Mouse (Mus musculus) adrenal gland (tissue): Measurements from ENCODE around the gene Slc39a5.

Source experiments
- intact Hi-C: fragments of 180-260 bp; cut with DNase I; formaldehyde crosslinking; loops from one replicate; pipeline ENCODE4 v1.15.1; 2025

Slc39a5 gene

GRCm38 (mm10) chr10:128377940-128378448, 23.0 kb downstream of the Slc39a5 start:
- intact Hi-C loops = loop anchor here (5.0 kb wide), 2 partner anchors 34 to 64 kb away; partner anchors contain the start of genes Nabp2 and Rnf41

DNA sequence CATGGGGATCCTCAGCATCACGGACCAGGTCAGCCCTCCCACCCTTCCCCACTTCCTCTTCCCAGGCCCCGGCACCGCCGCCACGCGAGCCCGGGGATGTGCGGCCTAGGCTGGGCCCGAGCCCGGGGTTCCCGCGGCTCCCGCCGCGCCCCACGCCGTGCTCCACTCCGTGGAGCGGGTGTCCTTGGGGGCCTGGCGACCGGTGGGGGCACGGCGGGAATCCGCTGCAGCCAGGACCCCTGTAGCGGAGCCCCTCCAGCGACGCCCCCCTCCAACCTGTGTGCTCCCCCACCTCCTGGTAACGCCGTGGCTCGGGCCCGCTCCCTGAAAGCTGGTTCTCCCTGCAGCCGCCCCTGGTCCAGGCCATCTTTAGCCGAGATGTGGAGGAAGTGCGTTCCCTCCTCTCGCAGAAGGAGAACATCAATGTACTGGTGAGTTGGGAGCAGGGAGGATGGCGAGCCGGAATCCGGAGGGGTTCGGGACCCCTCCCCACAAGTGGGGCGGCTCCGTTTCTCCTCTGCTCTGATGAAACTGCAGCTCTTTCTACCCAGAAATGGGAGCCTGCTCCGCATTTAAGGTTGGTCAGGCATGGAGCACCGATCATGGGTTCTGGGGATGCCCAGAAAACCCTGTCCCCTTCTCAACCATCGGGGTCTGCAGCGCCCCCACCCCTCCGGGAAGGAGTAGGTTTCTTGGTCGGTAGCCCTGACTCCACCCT, 23.6 kb downstream of the Slc39a5 start:
- intact Hi-C loops = loop anchor here (5.0 kb wide), 2 partner anchors 35 to 65 kb away; partner anchors contain the start of genes Nabp2 and Rnf41

- intact Hi-C loops = loop anchor here (5.0 kb wide), 2 partner anchors 36 to 66 kb away; partner anchors contain the start of genes Nabp2 and Rnf41
Measured at GRCm38 (mm10) chr10:128376455-128377211, 24.4 kb downstream of the Slc39a5 start, which contains the start of gene Ankrd52. Gene Ankrd52, plus strand, starts transcription at chr10:128377115.

DNA sequence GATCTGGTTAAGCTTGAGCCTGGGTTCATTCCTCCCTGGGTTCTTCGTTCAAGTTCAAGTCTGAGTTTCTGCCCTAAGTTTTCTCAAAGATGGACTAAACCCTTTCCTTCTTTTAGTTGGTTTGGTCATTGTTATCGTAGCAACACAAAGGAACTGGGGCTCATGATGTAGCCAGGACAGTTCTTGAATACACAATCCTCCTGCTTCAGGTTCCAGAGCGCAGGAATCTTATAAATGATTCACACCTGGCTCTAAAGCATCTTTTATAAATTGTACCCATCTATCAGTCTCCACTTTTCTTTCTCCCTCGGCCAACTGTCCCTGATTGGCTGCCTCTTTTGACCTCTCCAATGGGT, 25.0 kb downstream of the Slc39a5 start:
- intact Hi-C loops = loop anchor here (5.0 kb wide), 2 partner anchors 36 to 66 kb away; partner anchors contain the start of genes Nabp2 and Rnf41

- intact Hi-C loops = loop anchor here (5.0 kb wide), 1 partner anchor 37 kb away; the partner anchor contains the start of gene Cs
Measured at GRCm38 (mm10) chr10:128374393-128374792, 26.6 kb downstream of the Slc39a5 start.

GRCm38 (mm10) chr10:128372989-128373748, 27.9 kb downstream of the Slc39a5 start:
- intact Hi-C loops = loop anchor here (5.0 kb wide), 1 partner anchor 36 kb away; the partner anchor contains the start of gene Cs

DNA sequence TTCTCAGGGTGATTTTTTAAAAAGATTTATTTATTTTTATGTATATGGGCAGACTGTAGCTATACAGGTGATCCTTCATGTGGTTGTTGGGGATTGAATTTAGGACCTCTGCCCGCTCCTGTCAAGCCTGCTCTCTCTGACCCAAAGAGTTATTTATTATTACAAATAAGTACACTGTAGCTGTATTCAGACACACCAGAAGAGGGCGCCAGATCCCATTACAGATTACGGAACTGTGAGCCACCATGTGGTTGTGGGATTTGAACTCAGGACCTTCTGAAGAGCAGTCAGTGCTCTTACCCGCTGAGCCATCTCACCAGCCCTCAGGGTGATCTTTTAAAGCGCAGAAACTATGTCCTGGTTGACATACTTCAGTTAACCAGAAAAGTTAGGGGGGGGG, 28.9 kb downstream of the Slc39a5 start:
- intact Hi-C loops = loop anchor here (5.0 kb wide), 1 partner anchor 35 kb away; the partner anchor contains the start of gene Cs

DNA sequence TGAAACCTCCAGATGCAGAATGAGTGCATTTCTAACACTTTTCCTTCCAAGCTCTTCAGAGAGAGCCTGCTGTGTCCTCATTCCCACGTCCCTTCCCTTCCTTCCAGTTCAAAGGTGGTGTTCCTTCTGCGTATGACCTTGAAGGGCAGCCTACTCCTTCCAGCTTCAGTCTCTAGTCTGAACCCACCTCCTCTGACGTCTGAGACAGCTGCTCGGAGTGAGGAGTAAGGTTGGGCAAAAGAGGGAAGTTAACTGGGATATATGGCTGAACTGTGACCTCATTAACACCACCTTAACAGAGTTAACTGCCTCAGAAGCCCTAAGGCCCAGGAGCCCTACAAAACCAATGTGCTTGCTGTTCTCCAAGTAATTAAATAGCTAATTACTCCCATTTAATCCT, 30.4 kb downstream of the Slc39a5 start:
- intact Hi-C loops = loop anchor here (5.0 kb wide), 1 partner anchor 33 kb away; the partner anchor contains the start of gene Cs

DNA sequence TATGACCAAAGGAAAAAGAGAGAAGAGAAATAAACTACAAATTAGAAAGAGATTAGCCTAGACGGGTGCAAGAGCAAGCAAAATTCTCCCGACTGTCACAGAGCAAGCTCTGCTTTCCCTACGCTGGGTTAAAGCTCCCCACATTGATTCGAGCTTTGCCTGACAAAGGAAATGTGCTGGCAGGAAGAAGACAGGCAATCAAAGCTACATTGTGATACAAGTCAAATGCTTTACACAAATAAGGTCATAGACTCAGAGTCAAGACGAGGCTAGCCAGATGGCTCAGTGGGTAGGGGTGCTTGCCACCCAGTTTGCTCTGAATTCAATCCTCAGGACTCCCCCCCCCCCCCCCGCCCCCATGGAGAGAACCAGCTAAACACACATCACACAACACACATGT, 31.0 kb downstream of the Slc39a5 start:
- intact Hi-C loops = loop anchor here (5.0 kb wide), 1 partner anchor 33 kb away; the partner anchor contains the start of gene Cs

DNA sequence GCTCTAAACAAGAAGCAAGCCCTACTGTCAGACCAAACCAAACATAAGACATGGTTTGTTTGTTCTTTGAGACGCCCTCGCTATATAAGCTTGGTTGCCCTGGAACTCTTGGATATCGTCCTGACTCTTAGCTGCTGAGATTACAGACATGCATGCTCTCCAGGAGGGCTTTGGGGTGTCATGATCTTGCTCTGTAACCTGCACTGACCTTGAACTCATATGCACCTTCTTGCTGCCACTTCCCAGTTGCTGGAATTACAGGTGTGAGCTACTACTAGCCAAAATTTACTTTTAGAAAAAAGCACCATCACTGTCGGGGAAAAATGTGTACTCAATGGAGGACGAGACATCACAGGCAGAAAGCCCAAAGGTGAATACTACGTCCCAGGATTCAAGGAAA, 31.4 kb downstream of the Slc39a5 start:
- intact Hi-C loops = no loop called here

DNA sequence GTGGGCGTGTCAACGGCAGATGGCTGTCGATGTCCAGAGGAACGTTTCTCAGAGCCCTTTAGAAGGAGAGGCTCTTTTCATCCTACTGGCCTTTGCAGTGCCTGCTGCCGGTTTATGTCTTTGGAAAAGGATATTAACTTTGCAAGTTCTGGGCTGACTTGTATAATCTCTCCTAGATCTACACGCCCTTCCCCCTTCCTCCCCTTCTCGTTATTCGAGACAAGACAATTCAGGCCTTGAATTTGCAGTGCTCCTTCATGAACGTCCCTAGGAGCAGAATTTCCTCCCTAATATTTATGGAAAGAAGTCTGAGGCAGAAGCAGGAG, 31.8 kb downstream of the Slc39a5 start:
- intact Hi-C loops = no loop called here

DNA sequence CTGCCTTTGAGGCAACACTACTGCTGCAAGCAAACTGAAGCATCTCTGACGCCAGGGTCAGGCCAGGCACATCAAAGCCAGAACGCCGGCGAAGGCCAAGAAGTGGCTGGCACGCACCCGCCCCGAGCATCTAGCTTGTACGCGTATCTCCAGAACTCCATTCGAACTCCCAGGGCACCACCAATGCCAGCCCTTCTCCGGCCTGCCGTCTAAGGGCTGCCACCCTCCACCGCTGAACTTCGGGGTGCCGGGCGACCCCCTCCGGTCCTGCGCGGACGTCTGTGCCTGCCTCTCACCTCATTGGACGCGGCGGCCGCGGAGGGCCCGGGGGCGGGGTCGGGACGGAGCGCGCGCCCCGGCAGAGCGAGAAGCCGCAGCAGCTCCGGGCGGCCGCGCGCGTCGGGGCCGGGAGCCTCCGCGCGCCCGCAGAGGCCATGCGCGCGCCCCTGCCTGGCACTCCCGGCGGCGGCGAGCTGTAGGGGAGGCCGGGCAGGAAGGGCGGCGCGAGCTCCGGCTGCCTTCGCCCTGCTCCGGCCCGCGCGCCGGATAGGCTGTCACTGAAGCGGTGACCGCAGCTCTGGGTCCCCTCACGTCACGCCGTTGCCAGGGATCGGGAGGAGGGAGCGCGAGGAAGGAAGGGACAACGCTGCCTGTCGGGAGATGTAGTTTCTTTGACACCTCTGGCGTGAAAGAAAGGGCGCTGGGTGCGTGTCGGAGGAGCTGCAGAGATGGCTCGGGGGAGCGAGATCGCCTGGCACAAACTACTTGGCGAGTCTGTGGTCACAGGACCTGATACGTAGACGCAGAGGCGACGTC, 32.4 kb downstream of the Slc39a5 start, which contains the start of gene Coq10a:
TSS of gene Coq10a (minus strand) at position 596 of the 816 bp plus-strand sequence.
- intact Hi-C loops = no loop called here

GRCm38 (mm10) chr10:128367899-128368401, 33.1 kb downstream of the Slc39a5 start:
- intact Hi-C loops = no loop called here

DNA sequence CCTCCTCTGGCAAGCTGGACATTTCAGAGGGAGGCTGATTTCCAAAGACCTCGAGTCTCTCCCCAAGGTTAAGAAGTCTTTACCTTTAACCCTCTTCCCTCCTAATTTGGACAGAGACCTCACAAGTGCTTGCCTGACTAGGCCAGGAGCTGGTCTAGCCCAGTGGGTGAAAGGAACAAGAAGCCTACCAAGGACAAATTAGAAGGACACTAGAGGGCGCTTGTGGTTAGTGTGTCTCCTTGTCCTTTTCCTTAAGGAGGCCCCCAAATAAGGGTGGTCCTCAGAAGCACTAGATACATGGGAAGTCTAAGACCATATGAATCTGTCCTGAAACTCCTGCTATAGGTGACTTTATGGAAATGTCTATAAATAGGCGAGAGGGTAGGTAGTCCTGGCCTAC, 38.5 kb downstream of the Slc39a5 start:
- intact Hi-C loops = no loop called here

- intact Hi-C loops = no loop called here
Measured at GRCm38 (mm10) chr10:128361836-128362235, 39.2 kb downstream of the Slc39a5 start.

GRCm38 (mm10) chr10:128359226-128359625, 41.8 kb downstream of the Slc39a5 start:
- intact Hi-C loops = no loop called here

GRCm38 (mm10) chr10:128358796-128359195, 42.2 kb downstream of the Slc39a5 start:
- intact Hi-C loops = no loop called here

- intact Hi-C loops = no loop called here
Measured at GRCm38 (mm10) chr10:128347541-128347940, 53.5 kb downstream of the Slc39a5 start.
